Mouse (Mus musculus) ES-Bruce4 (cell line): ENCODE measurements around the gene Prss43.

ENCODE experiments used
- CTCF ChIP-seq: IDR thresholded peaks from one replicate; pipeline ENCODE4 v1.8.1; 2011; ENCODE audit warnings: low read depth, low read length
- EP300 ChIP-seq: IDR thresholded peaks from 2 replicates; pipeline ENCODE4 v1.6.1; 2011; ENCODE audit warnings: low read depth, low read length; ENCODE audit not compliant: insufficient read depth
- POLR2A ChIP-seq: IDR thresholded peaks from one replicate; pipeline ENCODE4 v1.8.1; 2011; ENCODE audit warnings: low read length; ENCODE audit not compliant: insufficient read depth

DNA sequence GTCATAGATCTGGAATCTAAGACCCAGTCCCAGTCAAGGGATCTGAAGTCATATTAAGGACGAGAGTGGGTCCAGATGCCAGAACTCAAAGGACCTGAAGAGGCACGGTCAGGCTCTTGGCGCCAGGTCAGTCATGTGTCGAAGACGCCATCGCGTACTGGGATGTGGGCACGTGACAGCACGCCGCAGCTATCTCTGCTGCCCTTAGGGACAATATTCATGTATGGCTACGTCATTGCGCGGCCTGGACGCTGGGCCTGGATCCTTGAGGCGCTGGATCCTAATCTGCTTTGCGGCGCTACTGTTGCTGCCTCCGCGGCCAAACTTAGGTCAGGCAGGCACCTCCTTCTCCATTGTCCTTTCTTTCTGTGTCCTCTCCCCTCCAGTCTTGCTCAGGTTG, 7.9 kb downstream of the Prss43 start, which contains the start of gene Prss45:
- TF ChIP-seq CTCF = no peak
- no peak for TF ChIP-seq EP300
- no peak for TF ChIP-seq POLR2A
